Mouse (Mus musculus): ENCODE results near the gene Sesn3. TPM values are rescaled to one million over a fixed set of nuclear protein-coding genes. Genes with fewer than 3 reads are reported as not detected.
"Not testable (repeated sequence)": the region's sequence is repeated elsewhere in the genome, so short reads cannot be mapped to it uniquely, and the experiment has no call there.

The Sesn3 gene
- 28.5 and 47.8 TPM in 2 replicates for polyA plus RNA-seq (2014; fragmentation: Nextera tagmentation; extraction: Ambion mirVana)

GRCm38 (mm10) chr9:14274986-14275720, at the start of gene Sesn3:
Gene Sesn3, plus strand, starts transcription at chr9:14275067.
- no peaks in the 10 kb centered on the region for H3K27me3 ChIP-seq (ENCODE audit: control insufficient read depth, insufficient read depth, low read length)
- H3K27ac ChIP-seq (replicated peaks; ENCODE audit: low read depth, low read length), result peak within 1 kb of the TSS; percentile 85
- H3K4me3 ChIP-seq (replicated peaks; ENCODE audit: low read depth, low read length), result peak within 1 kb of the TSS; percentile 93
- no peaks in the 10 kb centered on the region for H3K36me3 ChIP-seq (ENCODE audit: control insufficient read depth, insufficient read depth, low read length)
- peak within 1 kb of the TSS; percentile 64 for H3K4me2 ChIP-seq (ENCODE audit: low read length)
- peak; percentile 86 for DNase-seq
- H3K4me1 ChIP-seq (ENCODE audit: control insufficient read depth, insufficient read depth, low read length), result 0 out of 2 replicates have a peak, but pooled peaks cover 5% of the 10 kb centered on the region
- WGBS, result 3% methylated on average over 25 of the region's 25 CpGs
- peak; percentile 35 for ATAC-seq (ENCODE audit: low FRiP score, low TSS enrichment)
- H3K9ac ChIP-seq (replicated peaks; ENCODE audit: low read length), result peak within 1 kb of the TSS; percentile 32; the same call in 1 of the 2 replicates
- no peaks in the 10 kb centered on the region for H3K9me3 ChIP-seq (ENCODE audit: control insufficient read depth, low read length)

- not testable (repeated sequence) for H3K27me3 ChIP-seq (ENCODE audit: control insufficient read depth, insufficient read depth, low read length); H3K4me2 ChIP-seq (ENCODE audit: low read length); H3K9me3 ChIP-seq (ENCODE audit: control insufficient read depth, low read length); DNase-seq; H3K27ac ChIP-seq (replicated peaks; ENCODE audit: low read depth, low read length); H3K4me1 ChIP-seq (ENCODE audit: control insufficient read depth, insufficient read depth, low read length); H3K36me3 ChIP-seq (ENCODE audit: control insufficient read depth, insufficient read depth, low read length); H3K9ac ChIP-seq (replicated peaks; ENCODE audit: low read length); H3K4me3 ChIP-seq (replicated peaks; ENCODE audit: low read depth, low read length); ATAC-seq (ENCODE audit: low FRiP score, low TSS enrichment)
- 92% methylated on average over 2 of the region's 2 CpGs for WGBS
Observed at GRCm38 (mm10) chr9:14227086-14227485, 47.8 kb upstream of the Sesn3 start.

- DNase-seq (peak; percentile 3), ATAC-seq (ENCODE audit: low FRiP score, low TSS enrichment) (no peak)
- Histone ChIP-seq H3K36me3 (ENCODE audit: control insufficient read depth, insufficient read depth, low read length) (no peaks in the 10 kb centered on the region), H3K4me1 (ENCODE audit: control insufficient read depth, insufficient read depth, low read length) (no peaks in the 10 kb centered on the region), H3K4me2 (ENCODE audit: low read length) (no peak overlapping the region), H3K9me3 (ENCODE audit: control insufficient read depth, low read length) (no peaks in the 10 kb centered on the region), H3K27ac (replicated peaks; ENCODE audit: low read depth, low read length) (no peak overlapping the region), H3K27me3 (ENCODE audit: control insufficient read depth, insufficient read depth, low read length) (no peaks in the 10 kb centered on the region), H3K9ac (replicated peaks; ENCODE audit: low read length) (no peak overlapping the region), H3K4me3 (replicated peaks; ENCODE audit: low read depth, low read length) (no peak overlapping the region)
- 50% methylated on average over 7 of the region's 7 CpGs for WGBS
Observed at GRCm38 (mm10) chr9:14233702-14234373, 41.0 kb upstream of the Sesn3 start.

GRCm38 (mm10) chr9:14235286-14235685, 39.6 kb upstream of the Sesn3 start:
- WGBS, result 88% methylated on average over 2 of the region's 2 CpGs
- H3K27ac ChIP-seq (replicated peaks; ENCODE audit: low read depth, low read length), result no peak overlapping the region
- H3K27me3 ChIP-seq (ENCODE audit: control insufficient read depth, insufficient read depth, low read length), result no peaks in the 10 kb centered on the region
- ATAC-seq (ENCODE audit: low FRiP score, low TSS enrichment) (no peak), DNase-seq (no peak)
- H3K36me3 ChIP-seq (ENCODE audit: control insufficient read depth, insufficient read depth, low read length), result no peaks in the 10 kb centered on the region
- no peak overlapping the region for H3K4me3 ChIP-seq (replicated peaks; ENCODE audit: low read depth, low read length)
- H3K9ac ChIP-seq (replicated peaks; ENCODE audit: low read length), result no peak overlapping the region
- H3K4me2 ChIP-seq (ENCODE audit: low read length), result no peak overlapping the region
- H3K4me1 ChIP-seq (ENCODE audit: control insufficient read depth, insufficient read depth, low read length), result no peaks in the 10 kb centered on the region
- no peaks in the 10 kb centered on the region for H3K9me3 ChIP-seq (ENCODE audit: control insufficient read depth, low read length)

- not testable (repeated sequence) for ATAC-seq (ENCODE audit: low FRiP score, low TSS enrichment); H3K27ac ChIP-seq (replicated peaks; ENCODE audit: low read depth, low read length); H3K4me3 ChIP-seq (replicated peaks; ENCODE audit: low read depth, low read length); DNase-seq; H3K9ac ChIP-seq (replicated peaks; ENCODE audit: low read length); H3K4me2 ChIP-seq (ENCODE audit: low read length); H3K27me3 ChIP-seq (ENCODE audit: control insufficient read depth, insufficient read depth, low read length); H3K9me3 ChIP-seq (ENCODE audit: control insufficient read depth, low read length); H3K36me3 ChIP-seq (ENCODE audit: control insufficient read depth, insufficient read depth, low read length)
- WGBS, result 68% methylated on average over 1 of the region's 1 CpGs
- 0 out of 2 replicates have a peak, but pooled peaks cover 12% of the 10 kb centered on the region for H3K4me1 ChIP-seq (ENCODE audit: control insufficient read depth, insufficient read depth, low read length)
Observed at GRCm38 (mm10) chr9:14241003-14241402, 33.9 kb upstream of the Sesn3 start.

GRCm38 (mm10) chr9:14242308-14242707, 32.6 kb upstream of the Sesn3 start:
- Histone ChIP-seq H3K36me3 (ENCODE audit: control insufficient read depth, insufficient read depth, low read length) (no peaks in the 10 kb centered on the region), H3K9ac (replicated peaks; ENCODE audit: low read length) (no peak overlapping the region)
- 68% methylated on average over 2 of the region's 2 CpGs for WGBS

GRCm38 (mm10) chr9:14244528-14244927, 30.3 kb upstream of the Sesn3 start:
- DNase-seq (no peak), ATAC-seq (ENCODE audit: low FRiP score, low TSS enrichment) (no peak)
- 33% methylated on average over 9 of the region's 9 CpGs for WGBS
- Histone ChIP-seq H3K9ac (replicated peaks; ENCODE audit: low read length) (no peak overlapping the region), H3K27ac (replicated peaks; ENCODE audit: low read depth, low read length) (no peak overlapping the region; the same call in 1 of the 2 replicates), H3K36me3 (ENCODE audit: control insufficient read depth, insufficient read depth, low read length) (no peaks in the 10 kb centered on the region), H3K27me3 (ENCODE audit: control insufficient read depth, insufficient read depth, low read length) (no peaks in the 10 kb centered on the region), H3K9me3 (ENCODE audit: control insufficient read depth, low read length) (no peaks in the 10 kb centered on the region), H3K4me3 (replicated peaks; ENCODE audit: low read depth, low read length) (no peak overlapping the region), H3K4me1 (ENCODE audit: control insufficient read depth, insufficient read depth, low read length) (0 out of 2 replicates have a peak, but pooled peaks cover 12% of the 10 kb centered on the region), H3K4me2 (ENCODE audit: low read length) (no peak overlapping the region)

More at GRCm38 (mm10) chr9:14242308-14242707, 32.6 kb upstream of the Sesn3 start:
- no peak overlapping the region for H3K4me2 ChIP-seq (ENCODE audit: low read length)
- no peak for ATAC-seq (ENCODE audit: low FRiP score, low TSS enrichment)
- H3K27ac ChIP-seq (replicated peaks; ENCODE audit: low read depth, low read length), result no peak overlapping the region
- H3K27me3 ChIP-seq (ENCODE audit: control insufficient read depth, insufficient read depth, low read length), result no peaks in the 10 kb centered on the region
- H3K4me3 ChIP-seq (replicated peaks; ENCODE audit: low read depth, low read length), result no peak overlapping the region
- 0 out of 2 replicates have a peak, but pooled peaks cover 12% of the 10 kb centered on the region for H3K4me1 ChIP-seq (ENCODE audit: control insufficient read depth, insufficient read depth, low read length)
- no peaks in the 10 kb centered on the region for H3K9me3 ChIP-seq (ENCODE audit: control insufficient read depth, low read length)
- no peak for DNase-seq

- ATAC-seq (ENCODE audit: low FRiP score, low TSS enrichment) (no peak), DNase-seq (peak; percentile 45)
- Histone ChIP-seq H3K4me2 (ENCODE audit: low read length) (no peak overlapping the region), H3K27ac (replicated peaks; ENCODE audit: low read depth, low read length) (no peak overlapping the region; the same call in 1 of the 2 replicates), H3K36me3 (ENCODE audit: control insufficient read depth, insufficient read depth, low read length) (no peaks in the 10 kb centered on the region), H3K9me3 (ENCODE audit: control insufficient read depth, low read length) (no peaks in the 10 kb centered on the region), H3K27me3 (ENCODE audit: control insufficient read depth, insufficient read depth, low read length) (no peaks in the 10 kb centered on the region), H3K4me1 (ENCODE audit: control insufficient read depth, insufficient read depth, low read length) (0 out of 2 replicates have a peak, but pooled peaks cover 12% of the 10 kb centered on the region), H3K4me3 (replicated peaks; ENCODE audit: low read depth, low read length) (no peak overlapping the region), H3K9ac (replicated peaks; ENCODE audit: low read length) (no peak overlapping the region)
- 25% methylated on average over 7 of the region's 7 CpGs for WGBS
Observed at GRCm38 (mm10) chr9:14245013-14245586, 29.8 kb upstream of the Sesn3 start.
